Mouse (Mus musculus) CH12.LX (cell line): Measurements from ENCODE around the gene Nol3. TPM values are rescaled to one million over a fixed set of nuclear protein-coding genes. Genes with fewer than 3 reads are reported as not detected.

Experiments
- DNase-seq: peaks from one replicate; pipeline ENCODE4 v3.0.0-alpha.2; 2013; ENCODE audit errors: extremely low read depth
- H3K27ac ChIP-seq: 2 replicates; pipeline ENCODE4 v1.5.1; 2012; ENCODE audit warnings: low read depth, mild to moderate bottlenecking, control low read depth, moderate library complexity; ENCODE audit not compliant: insufficient read depth
- H3K27me3 ChIP-seq: replicated peaks from 2 replicates; pipeline ENCODE3; 2012; ENCODE audit warnings: inconsistent platforms
- H3K36me3 ChIP-seq, 2 experiments: replicated peaks in 1 of 2; 2 replicates each; pipeline versions ENCODE3 to v1.6.1; 2012; ENCODE audit warnings: inconsistent platforms in 1 of 2, low read length in 1 of 2, mild to moderate bottlenecking in 1 of 2, mixed read lengths in 1 of 2, moderate library complexity in 1 of 2; ENCODE audit not compliant: control insufficient read depth in 1 of 2, insufficient read depth in 1 of 2
- H3K4me1 ChIP-seq, 2 experiments: 2 replicates each; pipeline ENCODE4 v1.6.1; 2012; ENCODE audit warnings: inconsistent platforms in 1 of 2, moderate library complexity in 1 of 2; ENCODE audit not compliant: insufficient read depth in 2 of 2, control insufficient read depth in 1 of 2
- H3K4me2 ChIP-seq: 2 replicates; pipeline ENCODE4 v1.6.1; 2012; ENCODE audit warnings: low read depth, mild to moderate bottlenecking, control low read depth; ENCODE audit not compliant: poor library complexity, insufficient read depth, severe bottlenecking
- H3K4me3 ChIP-seq, 3 experiments: fragments of 150-350 bp in 1 of 3; sonication (generic) in 1 of 3; replicated peaks in 1 of 3; 2 replicates each; pipeline versions ENCODE3 to v1.5.1; 2011 to 2012; ENCODE audit warnings: low read depth in 2 of 3, low read length in 2 of 3, mild to moderate bottlenecking in 2 of 3, moderate library complexity in 2 of 3, control low read depth in 1 of 3, improper control_type of control experiment in 1 of 3, inconsistent platforms in 1 of 3, mixed read lengths in 1 of 3; ENCODE audit not compliant: poor library complexity in 1 of 3
- H3K79me2 ChIP-seq: replicated peaks from 2 replicates; pipeline ENCODE4 v1.6.1; 2012; ENCODE audit warnings: mild to moderate bottlenecking, moderate library complexity; ENCODE audit not compliant: control insufficient read depth, poor library complexity, insufficient read depth, severe bottlenecking; ENCODE audit errors: extremely low read depth
- H3K9ac ChIP-seq: 2 replicates; pipeline ENCODE4 v1.6.1; 2012; ENCODE audit warnings: low read depth, mild to moderate bottlenecking, control low read depth, moderate library complexity; ENCODE audit not compliant: insufficient read depth
- H3K9me3 ChIP-seq: replicated peaks from 2 replicates; pipeline ENCODE3; 2012; ENCODE audit warnings: low read length, inconsistent platforms, mixed read lengths
- BHLHE40 ChIP-seq: IDR thresholded peaks from 2 replicates; pipeline ENCODE4 v1.6.1; 2011; ENCODE audit warnings: mild to moderate bottlenecking, low read depth, low read length, improper control_type of control experiment
- CHD1 ChIP-seq: IDR thresholded peaks from 2 replicates; pipeline ENCODE4 v1.6.1; 2012; ENCODE audit warnings: low read depth, low read length, improper control_type of control experiment, inconsistent platforms
- CHD2 ChIP-seq: IDR thresholded peaks from 2 replicates; pipeline ENCODE4 v1.6.1; 2011; ENCODE audit warnings: low read length, improper control_type of control experiment
- CTCF ChIP-seq, 2 experiments: IDR thresholded peaks in 1 of 2; conservative IDR thresholded peaks in 1 of 2; 2 replicates each; pipeline ENCODE4 v1.5.1; 2011 to 2012; ENCODE audit warnings: low read depth in 2 of 2, low read length in 2 of 2, improper control_type of control experiment in 1 of 2, inconsistent platforms in 1 of 2, mild to moderate bottlenecking in 1 of 2, moderate library complexity in 1 of 2
- E2F4 ChIP-seq: IDR thresholded peaks from 2 replicates; pipeline ENCODE4 v1.6.1; 2011; ENCODE audit warnings: low read depth, low read length, improper control_type of control experiment; ENCODE audit not compliant: insufficient replicate concordance
- ELF1 ChIP-seq: IDR thresholded peaks from 2 replicates; pipeline ENCODE4 v1.6.1; 2014; ENCODE audit warnings: low read depth, mild to moderate bottlenecking, inconsistent platforms, low read length, improper control_type of control experiment
- EP300 ChIP-seq: IDR thresholded peaks from 2 replicates; pipeline ENCODE4 v1.6.1; 2011; ENCODE audit warnings: low read length, improper control_type of control experiment
- ETS1 ChIP-seq: conservative IDR thresholded peaks from 2 replicates; pipeline ENCODE4 v1.6.1; 2012; ENCODE audit warnings: low read depth, mild to moderate bottlenecking, inconsistent platforms, low read length, improper control_type of control experiment, moderate library complexity
- GABPA ChIP-seq: IDR thresholded peaks from 2 replicates; pipeline ENCODE4 v1.6.1; 2012; ENCODE audit warnings: low read depth, low read length, improper control_type of control experiment, inconsistent platforms; ENCODE audit not compliant: insufficient replicate concordance
- HCFC1 ChIP-seq: IDR thresholded peaks from 2 replicates; pipeline ENCODE4 v1.6.1; 2012; ENCODE audit warnings: low read depth, mild to moderate bottlenecking, inconsistent platforms, low read length, improper control_type of control experiment
- IRF4 ChIP-seq: IDR thresholded peaks from 2 replicates; pipeline ENCODE4 v1.6.1; 2014; ENCODE audit warnings: low read depth, mild to moderate bottlenecking, inconsistent platforms, low read length, improper control_type of control experiment
- JUN ChIP-seq: IDR thresholded peaks from 2 replicates; pipeline ENCODE4 v1.6.1; 2011; ENCODE audit warnings: low read depth, mild to moderate bottlenecking, low read length, improper control_type of control experiment, moderate library complexity; ENCODE audit not compliant: insufficient read depth
- JUND ChIP-seq: conservative IDR thresholded peaks from 2 replicates; pipeline ENCODE4 v1.6.1; 2011; ENCODE audit warnings: low read depth, low read length, improper control_type of control experiment
- KAT2A ChIP-seq: IDR thresholded peaks from 2 replicates; pipeline ENCODE4 v1.6.1; 2012; ENCODE audit warnings: low read length, improper control_type of control experiment, inconsistent platforms; ENCODE audit not compliant: insufficient replicate concordance
- MAFK ChIP-seq: IDR thresholded peaks from 2 replicates; pipeline ENCODE4 v1.6.1; 2011; ENCODE audit warnings: low read length, improper control_type of control experiment; ENCODE audit not compliant: insufficient replicate concordance
- MAX ChIP-seq: IDR thresholded peaks from 2 replicates; pipeline ENCODE4 v1.6.1; 2011; ENCODE audit warnings: low read length, improper control_type of control experiment
- MAZ ChIP-seq: IDR thresholded peaks from 2 replicates; pipeline ENCODE4 v1.6.1; 2012; ENCODE audit warnings: low read depth, mild to moderate bottlenecking, inconsistent platforms, low read length, improper control_type of control experiment, moderate library complexity
- MEF2A ChIP-seq: IDR thresholded peaks from 2 replicates; pipeline ENCODE4 v1.6.1; 2014; ENCODE audit warnings: low read depth, mild to moderate bottlenecking, inconsistent platforms, low read length, improper control_type of control experiment, borderline replicate concordance
- MXI1 ChIP-seq: IDR thresholded peaks from 2 replicates; pipeline ENCODE4 v1.6.1; 2011; ENCODE audit warnings: mild to moderate bottlenecking, low read depth, low read length, improper control_type of control experiment
- MYC ChIP-seq: IDR thresholded peaks from 2 replicates; pipeline ENCODE4 v1.6.1; 2011; ENCODE audit warnings: low read depth, mild to moderate bottlenecking, improper control_type of control experiment, low read length
- NELFE ChIP-seq: IDR thresholded peaks from 2 replicates; pipeline ENCODE4 v1.6.1; 2011; ENCODE audit warnings: low read depth, low read length, improper control_type of control experiment
- PAX5 ChIP-seq: IDR thresholded peaks from 2 replicates; pipeline ENCODE4 v1.6.1; 2012; ENCODE audit warnings: low read length, inconsistent platforms, mixed read lengths
- POLR2A ChIP-seq: IDR thresholded peaks from 2 replicates; pipeline ENCODE4 v1.6.1; 2011; ENCODE audit warnings: low read depth, mild to moderate bottlenecking, improper control_type of control experiment, low read length
- POLR2AphosphoS2 ChIP-seq: IDR thresholded peaks from 2 replicates; pipeline ENCODE4 v1.6.1; 2011; ENCODE audit warnings: low read depth, low read length, improper control_type of control experiment
- RAD21 ChIP-seq: IDR thresholded peaks from 2 replicates; pipeline ENCODE4 v1.6.1; 2011; ENCODE audit warnings: low read depth, mild to moderate bottlenecking, low read length, improper control_type of control experiment, moderate library complexity
- RCOR1 ChIP-seq: conservative IDR thresholded peaks from 2 replicates; pipeline ENCODE4 v1.6.1; 2012; ENCODE audit warnings: low read depth, mild to moderate bottlenecking, inconsistent platforms, low read length, improper control_type of control experiment
- SIN3A ChIP-seq: IDR thresholded peaks from 2 replicates; pipeline ENCODE4 v1.6.1; 2012; ENCODE audit warnings: low read length, improper control_type of control experiment, inconsistent platforms
- SMC3 ChIP-seq: IDR thresholded peaks from 2 replicates; pipeline ENCODE4 v1.6.1; 2011; ENCODE audit warnings: low read depth, low read length, improper control_type of control experiment
- TCF12 ChIP-seq: IDR thresholded peaks from 2 replicates; pipeline ENCODE4 v1.6.1; 2014; ENCODE audit warnings: low read depth, mild to moderate bottlenecking, inconsistent platforms, low read length, improper control_type of control experiment
- UBTF ChIP-seq: IDR thresholded peaks from 2 replicates; pipeline ENCODE4 v1.6.1; 2012; ENCODE audit warnings: low read depth, mild to moderate bottlenecking, inconsistent platforms, low read length, improper control_type of control experiment, moderate library complexity
- USF1 ChIP-seq: IDR thresholded peaks from 2 replicates; pipeline ENCODE4 v1.6.1; 2014; ENCODE audit warnings: low read depth, mild to moderate bottlenecking, inconsistent platforms, low read length, improper control_type of control experiment
- USF2 ChIP-seq: conservative IDR thresholded peaks from 2 replicates; pipeline ENCODE4 v1.6.1; 2011; ENCODE audit warnings: low read depth, low read length, improper control_type of control experiment
- ZNF384 ChIP-seq: IDR thresholded peaks from 2 replicates; pipeline ENCODE4 v1.6.1; 2012; ENCODE audit warnings: low read depth, low read length, improper control_type of control experiment, inconsistent platforms
- dilution Hi-C: fragments of 300-500 bp; cut with MboI; formaldehyde crosslinking; loops from 2 replicates; pipeline ENCODE4 v1.14.3; 2020; ENCODE audit warnings: low sequenced_read_pairs; ENCODE audit not compliant: extremely low pct_unique_long_range_greater_than_20kb, extremely low pct_ligation_motif_present
- in situ Hi-C: fragments of 300-500 bp; cut with MboI; formaldehyde crosslinking; loops from 3 replicates; pipeline ENCODE4 v1.14.3; 2019; ENCODE audit warnings: low sequenced_read_pairs, low pct_ligation_motif_present, low pct_unique_long_range_greater_than_20kb, mixed read lengths
- polyA plus RNA-seq: library from polyadenylated mRNA; unstranded; fragments of >175 nt; gene quantifications from 2 replicates; pipeline ENCODE4 v1.2.1, GENCODE M21; 2012; ENCODE audit warnings: low read depth; ENCODE audit not compliant: insufficient read length
- total RNA-seq, 2 experiments: library from RNA; depleted of rRNA; stranded (reverse); fragments of 300-350 nt in 1 of 2; fragments of >200 nt in 1 of 2; gene quantifications; 2 replicates each; pipeline ENCODE4 v1.2.3; 2012 to 2014

The Nol3 gene
- total and polyA plus RNA-seq, 3 experiments = 0.31 to 0.34 TPM; not detected in 1

DNA sequence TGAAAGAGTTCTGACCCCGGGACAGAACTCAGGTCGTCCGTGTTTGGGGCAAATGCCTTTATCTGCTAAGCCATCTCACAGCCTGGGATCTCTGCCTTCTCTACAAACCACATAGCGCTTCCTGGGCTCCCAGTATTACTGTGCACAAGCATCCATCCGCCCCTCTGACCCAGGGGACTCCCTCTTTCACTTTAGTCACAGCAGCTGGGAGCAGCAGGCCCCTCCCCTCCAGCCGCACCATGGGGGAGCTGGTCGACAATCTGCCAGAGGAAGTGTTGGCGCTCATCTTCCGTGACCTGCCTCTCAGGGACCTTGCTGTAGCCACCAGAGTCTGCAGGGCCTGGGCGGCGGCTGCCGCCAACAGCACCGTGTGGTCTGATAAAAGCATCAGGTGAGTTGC is 9.2 kb upstream of the Nol3 start:
- dilution Hi-C loops = no loop called here
- peak overlapping the region in 1 of 3 experiments; percentile 1 for H3K4me3 ChIP-seq
- peaks cover 22 to 40% of the 10 kb centered on the region in 2 experiments for H3K36me3 ChIP-seq
- in situ Hi-C loops = no loop called here
- H3K79me2 ChIP-seq = no peaks in the 10 kb centered on the region
- H3K4me2 ChIP-seq = no peak overlapping the region
- H3K27ac ChIP-seq = no peak overlapping the region
- no peak overlapping the region for H3K9ac ChIP-seq
- peak; percentile 90 for DNase-seq
- no peaks in the 10 kb centered on the region for H3K27me3 ChIP-seq
- peaks cover 0 to 24% of the 10 kb centered on the region in 2 experiments; a peak in 2 of 4 replicates for H3K4me1 ChIP-seq
- H3K9me3 ChIP-seq = peaks cover 19% of the 10 kb centered on the region
- TF ChIP-seq USF2 (no peak), E2F4 (no peak), MAFK (no peak), GABPA (no peak), ELF1 (no peak), RAD21 (no peak), BHLHE40 (no peak), SMC3 (no peak), HCFC1 (no peak), PAX5 (no peak), MYC (no peak), TCF12 (no peak), POLR2A (no peak), CTCF (conservative IDR thresholded peaks at IDR 0.05 in 1 of 2, IDR thresholded peaks at IDR 0.05 in 1 of 2; ENCODE audit: low read depth in 2 of 2, low read length in 2 of 2) (no peak), CHD2 (no peak), ZNF384 (no peak), POLR2AphosphoS2 (no peak), IRF4 (peak; percentile 26; the same call in 1 of the 2 replicates), USF1 (no peak), RCOR1 (no peak), EP300 (peak; percentile 51; the same call in 1 of the 2 replicates), MEF2A (no peak), ETS1 (peak; percentile 54), SIN3A (0 out of 2 replicates have a peak, but pooled peaks have one; percentile 26), MAX (no peak), NELFE (no peak), KAT2A (no peak), JUN (no peak), MAZ (0 out of 2 replicates have a peak, but pooled peaks have one; percentile 50), CHD1 (no peak), UBTF (no peak), MXI1 (no peak), JUND (no peak)
- TF ChIP-seq, all 38 proteins: peak for 5
